Mouse (Mus musculus): ENCODE results near the gene Rer1.

GRCm38 (mm10) chr4:155128411-155128810 lies 42.2 kb upstream of the Rer1 start:
- TF ChIP-seq CTCF (IDR thresholded peaks at IDR 0.05; ENCODE audit: extremely low read depth, insufficient read depth, insufficient read length, insufficient replicate concordance) (no peak), POLR2A (IDR thresholded peaks at IDR 0.05; ENCODE audit: low read depth, low read length) (no peak)
